Mouse (Mus musculus) testis, postnatal 10 days (tissue): ENCODE data around the gene Lhfpl5.

ENCODE experiments used
- DNase-seq: peaks from one replicate; pipeline ENCODE4 v3.0.0; 2021; ENCODE audit warnings: low spot score

Gene Lhfpl5

DNA sequence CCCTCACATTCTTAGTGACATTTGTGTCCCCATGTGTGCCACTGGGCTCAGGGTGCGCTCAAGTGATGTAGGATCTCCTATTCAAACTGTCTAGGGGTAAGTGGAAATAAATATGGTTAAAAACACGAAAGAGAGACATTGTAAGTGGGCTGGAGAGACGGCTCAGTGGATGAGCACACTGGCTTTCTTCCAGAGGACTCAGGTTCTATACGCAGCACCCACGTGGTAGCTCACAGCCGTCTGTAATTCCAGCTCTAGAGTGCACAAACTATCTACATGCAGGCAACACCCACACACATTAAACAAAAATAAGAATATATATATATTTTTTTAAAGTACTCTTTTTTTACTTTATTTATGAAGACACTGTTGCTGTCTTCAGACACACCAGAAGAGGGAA, 2.5 kb upstream of the Lhfpl5 start:
- DNase-seq, result no peak

DNA sequence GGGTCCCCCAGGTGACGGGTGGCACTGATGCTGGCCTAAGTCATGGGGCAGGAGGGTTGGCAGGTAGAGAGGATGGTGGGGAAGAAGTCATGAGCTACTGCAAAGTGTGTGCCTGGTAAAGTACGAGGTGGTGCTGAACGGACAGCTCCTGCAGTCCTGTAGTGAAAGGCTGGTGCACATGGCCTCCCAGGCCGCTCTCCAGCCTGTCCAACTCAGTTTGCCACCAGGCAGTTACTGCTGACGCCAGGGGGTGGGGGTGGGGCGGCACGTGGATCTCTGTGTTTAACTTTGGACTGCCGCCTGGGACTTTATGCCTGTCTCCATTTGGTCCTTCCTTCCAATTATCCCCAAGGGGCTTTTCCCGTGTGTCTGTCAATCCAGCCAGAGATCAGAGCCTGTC, 5.0 kb downstream of the Lhfpl5 start:
- peak; percentile 85 for DNase-seq

DNA sequence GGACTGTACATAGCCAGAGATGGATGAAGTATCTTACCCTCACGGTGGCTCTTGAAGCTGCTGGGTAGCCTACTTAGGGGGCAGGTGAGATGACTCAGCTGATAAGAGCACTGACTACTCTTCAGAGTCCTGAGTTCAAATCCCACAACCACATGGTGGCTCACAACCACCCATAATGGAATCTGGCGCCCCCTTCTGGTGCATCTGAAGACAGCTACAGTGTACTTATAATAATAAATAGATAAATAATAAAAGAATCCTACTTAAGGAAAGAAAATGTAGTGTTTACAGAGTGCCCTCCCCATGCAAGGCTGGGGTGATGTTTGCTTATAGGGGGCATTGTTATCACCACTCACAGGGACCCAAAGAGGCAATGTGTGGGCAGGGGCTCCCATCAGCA, 5.6 kb downstream of the Lhfpl5 start:
- no peak for DNase-seq

DNA sequence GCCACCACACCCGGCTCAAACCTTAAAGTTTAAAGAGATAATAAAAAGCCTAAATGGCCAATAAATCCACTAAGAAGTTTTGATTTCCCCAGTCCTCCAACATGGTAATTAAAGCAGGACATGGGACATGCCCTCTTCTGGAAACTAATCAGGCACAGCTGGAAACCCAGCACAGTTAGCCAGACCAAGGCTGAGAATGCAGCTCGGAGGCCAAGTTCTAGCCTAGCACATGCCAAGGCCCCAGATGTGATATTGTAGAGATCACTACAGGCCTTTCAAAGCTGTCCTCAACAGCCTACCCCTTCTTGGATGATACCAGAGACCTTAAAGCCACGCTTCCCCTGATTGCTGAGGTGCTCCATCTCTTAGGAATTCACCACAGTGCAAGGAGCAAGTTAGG, 11.1 kb downstream of the Lhfpl5 start:
- no peak for DNase-seq

DNA sequence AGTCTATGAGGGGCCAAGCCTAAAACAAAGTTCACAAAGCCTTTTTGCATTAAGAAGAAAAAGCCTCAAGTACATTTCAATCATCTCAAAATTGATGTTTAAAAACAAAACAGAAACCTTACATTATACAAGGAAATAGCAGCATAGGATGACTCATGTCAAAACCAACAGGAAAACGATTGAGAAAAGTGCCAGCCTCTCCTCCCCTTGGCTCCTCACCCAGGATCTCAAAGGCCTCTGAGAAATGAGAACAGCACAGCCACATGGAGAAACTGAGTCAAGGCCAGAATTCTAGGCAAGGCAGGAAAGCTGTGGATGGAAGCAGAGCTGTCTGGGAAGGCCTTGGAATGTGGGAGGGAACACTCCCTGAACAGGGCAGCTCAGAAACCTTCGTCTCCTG, 13.2 kb downstream of the Lhfpl5 start:
- no peak for DNase-seq

DNA sequence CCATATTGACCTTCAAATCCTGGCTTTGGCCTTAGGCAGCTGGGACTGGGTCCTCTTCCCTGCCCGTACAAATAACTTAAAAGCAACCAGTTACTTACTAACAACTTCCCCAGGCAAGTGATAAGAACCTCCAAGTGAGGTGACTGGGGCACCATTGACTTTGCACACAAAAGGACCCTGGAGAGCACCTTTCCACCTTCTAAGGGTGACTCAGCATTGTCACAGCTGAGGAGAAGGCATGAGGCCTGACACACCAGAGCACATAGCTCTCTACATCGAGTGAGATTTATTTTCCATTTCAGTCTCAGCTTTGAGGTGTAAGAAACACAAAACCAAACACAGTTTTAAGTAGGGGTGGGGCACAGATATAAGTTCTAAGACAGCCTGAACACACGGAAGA, 15.2 kb downstream of the Lhfpl5 start:
- DNase-seq, result no peak

DNA sequence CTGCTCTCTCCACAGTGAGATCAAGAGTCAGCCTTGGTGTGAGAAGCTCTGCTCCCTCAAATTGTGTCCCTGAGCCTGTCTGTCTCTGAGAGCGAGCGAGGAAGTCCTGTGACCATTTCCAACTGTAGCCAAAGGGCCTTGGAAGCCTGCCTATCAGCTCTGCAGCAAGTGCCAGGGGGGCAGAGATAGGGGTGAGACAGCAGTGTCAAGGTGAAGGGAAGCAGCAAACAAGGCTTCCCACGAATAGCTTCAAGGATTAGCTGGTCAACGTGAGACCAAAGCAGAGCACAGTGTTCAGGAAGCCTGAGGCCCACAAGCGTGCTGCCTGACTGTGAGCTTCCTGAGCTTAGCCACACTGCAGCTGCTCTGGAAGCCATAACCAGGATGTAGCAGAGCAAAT, 16.0 kb downstream of the Lhfpl5 start:
- DNase-seq, result no peak

DNA sequence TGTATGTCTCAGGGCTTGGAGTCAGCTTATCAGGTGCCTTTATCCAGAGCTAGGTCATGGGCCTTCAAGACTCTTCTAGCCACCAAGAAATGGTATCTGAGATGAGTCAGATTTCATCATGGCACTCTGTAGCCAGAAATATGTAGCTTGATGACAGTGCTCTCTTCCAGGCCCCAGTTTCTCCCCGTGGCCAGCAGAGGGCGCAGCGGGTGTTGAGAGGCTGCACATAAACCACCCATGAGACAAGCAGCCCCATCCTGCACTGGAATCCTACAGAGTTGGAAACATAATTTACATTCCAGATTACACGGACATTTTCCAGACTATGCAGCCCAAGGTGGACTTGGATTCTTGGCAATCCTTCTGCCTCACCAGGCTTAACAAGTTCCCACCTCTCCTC, 17.6 kb downstream of the Lhfpl5 start:
- peak; percentile 90 for DNase-seq

DNA sequence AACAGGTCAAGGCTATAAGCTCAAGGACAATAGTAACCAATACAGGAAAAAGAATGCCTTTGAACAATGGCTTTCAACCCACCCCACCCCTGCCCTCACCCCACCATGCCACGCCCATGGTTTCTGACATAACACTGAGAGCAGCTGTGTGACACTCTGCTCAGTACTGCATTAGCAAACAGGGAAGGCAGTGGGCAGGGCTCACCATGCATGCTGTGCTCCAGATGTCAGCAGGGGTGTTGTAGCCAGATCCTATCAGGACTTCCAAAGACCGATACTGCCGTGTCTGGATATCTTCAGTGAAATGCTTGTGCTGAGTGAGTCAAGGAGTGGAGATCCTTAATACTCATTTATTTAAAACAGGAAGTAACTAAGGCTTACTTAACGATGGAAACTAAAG, 18.5 kb downstream of the Lhfpl5 start:
- no peak for DNase-seq

DNA sequence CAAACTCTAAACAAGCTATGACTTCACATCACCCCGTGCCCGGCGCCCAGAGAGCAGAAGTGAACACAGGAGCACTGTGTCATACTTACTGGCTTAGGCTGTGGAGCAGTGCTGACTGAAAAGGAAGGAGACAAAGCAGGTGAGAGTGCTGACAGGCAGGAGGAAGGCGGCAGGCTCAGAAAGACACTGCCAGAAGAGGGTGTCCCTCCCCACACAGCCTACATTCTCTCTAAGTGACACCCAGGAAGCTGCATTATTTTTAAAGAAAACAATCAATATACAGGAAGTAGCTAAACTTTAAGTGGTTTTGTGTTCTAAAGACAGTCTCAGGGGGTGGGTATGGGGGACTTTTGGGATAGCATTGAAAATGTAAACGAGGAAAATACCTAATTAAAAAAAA, 25.3 kb downstream of the Lhfpl5 start:
- no peak for DNase-seq

DNA sequence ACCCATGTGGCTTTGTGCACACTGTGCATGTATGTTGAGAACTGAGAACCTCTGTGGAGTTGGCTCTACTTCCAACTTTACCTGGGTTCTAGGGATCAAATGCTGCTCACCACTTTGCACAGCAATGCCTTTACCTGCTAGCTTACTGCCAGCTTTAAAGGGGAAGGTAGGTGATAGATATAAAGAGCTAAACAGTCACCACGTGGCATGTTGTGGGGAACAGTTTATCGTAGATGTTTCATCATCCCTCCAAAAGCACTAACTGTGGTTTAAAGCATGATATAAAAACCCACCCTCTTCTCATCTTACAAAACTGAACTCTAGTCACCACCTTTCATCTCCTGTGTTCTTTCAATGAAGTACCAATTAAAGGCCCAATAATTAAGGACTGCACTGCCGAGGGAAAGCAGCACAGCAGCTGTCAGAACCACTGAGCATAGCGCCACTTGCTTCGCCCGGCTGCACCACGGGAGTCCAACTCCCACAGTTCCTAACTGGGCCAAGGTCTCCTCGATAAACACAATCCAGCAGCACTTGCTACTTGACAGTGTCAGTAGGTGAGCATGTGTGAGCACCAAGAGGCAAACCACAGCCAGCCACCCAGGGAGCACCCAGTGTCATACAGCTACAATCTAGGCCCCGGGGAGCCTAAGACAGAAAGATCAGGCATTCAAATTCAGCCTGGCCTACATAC, 26.3 kb downstream of the Lhfpl5 start:
- no peak for DNase-seq

DNA sequence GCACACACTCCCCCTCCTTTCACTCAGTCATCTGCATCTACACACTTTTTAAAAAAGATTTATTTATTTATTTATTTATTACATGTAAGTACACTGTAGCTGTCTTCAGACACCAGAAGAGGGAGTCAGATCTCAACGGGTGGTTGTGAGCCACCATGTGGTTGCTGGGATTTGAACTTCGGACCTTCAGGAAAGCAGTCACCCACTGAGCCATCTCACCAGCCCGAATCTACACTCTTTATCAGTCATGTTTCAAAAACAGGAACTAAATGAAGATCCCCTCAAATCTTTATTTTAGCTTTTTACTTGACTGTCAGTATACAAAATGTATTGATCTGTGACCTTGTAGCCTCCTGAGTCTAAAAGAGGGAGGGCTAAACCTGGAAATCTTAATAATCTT, 34.1 kb downstream of the Lhfpl5 start:
- no peak for DNase-seq

DNA sequence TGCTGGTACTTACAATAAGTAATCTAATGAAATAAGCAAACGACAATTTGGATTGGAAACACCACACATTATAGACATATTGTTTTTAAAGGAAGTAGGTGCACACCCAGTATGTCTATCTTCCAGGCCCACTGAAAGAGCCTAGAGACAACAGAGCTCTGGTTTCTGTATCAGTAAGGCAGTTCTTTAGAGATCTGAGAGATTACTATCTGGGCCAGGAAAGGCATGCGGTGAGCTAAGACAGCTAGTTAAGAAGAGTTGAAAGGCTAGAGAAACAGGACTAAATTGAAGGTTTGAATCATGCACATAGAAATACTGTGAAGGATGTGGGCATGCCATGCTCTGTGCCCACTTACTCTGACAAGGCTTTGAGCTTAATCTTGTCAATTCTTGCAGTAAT, 37.2 kb downstream of the Lhfpl5 start:
- DNase-seq, result no peak

DNA sequence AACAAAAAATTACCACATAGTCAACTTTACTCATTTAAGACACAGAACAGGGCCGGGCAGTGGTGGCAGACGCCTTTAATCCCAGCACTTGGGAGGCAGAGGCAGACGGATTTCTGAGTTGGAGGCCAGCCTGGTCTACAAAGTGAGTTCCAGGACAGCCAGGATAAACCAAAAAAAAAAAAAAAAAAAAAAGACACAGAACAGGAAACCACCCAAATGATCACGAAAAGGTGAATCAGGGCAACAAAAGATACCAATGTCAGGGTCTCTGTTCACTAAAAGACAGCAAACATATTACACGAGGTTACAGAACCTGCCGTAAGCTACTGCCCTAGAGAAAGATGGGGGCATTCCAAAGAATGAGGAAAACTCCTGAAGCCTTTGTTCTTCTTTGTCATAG, 37.7 kb downstream of the Lhfpl5 start:
- DNase-seq, result no peak

DNA sequence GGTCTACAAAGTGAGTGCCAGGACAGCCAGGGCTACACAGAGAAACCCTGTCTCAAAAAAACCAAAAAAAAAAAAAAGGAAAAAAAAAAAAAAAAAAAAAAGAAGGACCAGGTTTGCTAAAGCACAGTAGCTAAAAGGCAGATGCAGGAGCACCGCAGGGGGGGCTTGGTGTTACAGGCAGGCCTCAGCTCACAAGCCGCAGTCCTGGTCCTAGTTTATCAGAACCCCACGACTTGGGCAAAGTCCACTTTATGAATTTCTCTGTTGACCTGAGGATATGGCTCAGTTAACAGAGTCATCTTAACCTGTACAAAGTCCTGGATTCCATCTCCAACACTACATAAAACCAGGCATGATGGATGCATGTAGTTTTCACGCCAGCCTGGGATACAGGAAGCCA, 39.9 kb downstream of the Lhfpl5 start:
- no peak for DNase-seq

DNA sequence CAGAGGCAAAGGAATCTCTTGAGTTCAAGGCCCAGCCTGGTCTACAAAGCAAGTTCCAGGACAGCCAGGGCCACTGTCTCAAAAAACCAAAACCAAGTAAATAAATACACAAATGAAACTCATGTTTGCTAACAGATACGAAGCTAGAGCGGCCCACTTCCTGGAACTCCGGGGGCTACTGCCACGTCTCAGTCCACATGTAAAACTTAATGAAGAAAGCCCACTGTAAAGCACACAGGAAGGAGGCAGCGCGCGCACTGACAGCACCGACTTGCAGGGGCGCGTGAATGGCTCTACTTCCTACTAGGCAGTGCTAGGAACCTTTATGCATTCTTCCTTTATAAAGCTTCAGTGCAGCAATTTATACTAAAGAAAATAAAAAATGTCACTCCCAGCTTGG, 42.2 kb downstream of the Lhfpl5 start:
- DNase-seq, result no peak

DNA sequence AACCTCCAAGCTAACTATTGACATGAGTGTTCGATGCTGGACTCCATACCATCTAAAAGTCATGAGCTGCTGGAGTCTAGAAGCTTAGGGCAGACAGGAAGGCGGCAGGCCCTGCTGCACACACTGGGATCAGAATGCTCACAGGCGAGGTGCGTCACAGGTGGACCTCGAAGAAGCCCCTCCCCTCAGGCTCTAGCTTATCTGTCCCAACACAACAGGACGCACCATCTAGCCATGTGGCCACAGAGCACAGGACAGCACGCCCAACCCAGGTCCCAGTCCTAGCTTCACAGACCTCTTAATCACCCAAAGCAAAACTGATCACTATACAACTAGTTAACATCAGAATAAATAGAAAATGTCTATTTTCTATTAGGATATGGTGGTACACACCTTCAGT, 42.7 kb downstream of the Lhfpl5 start:
- DNase-seq, result no peak

DNA sequence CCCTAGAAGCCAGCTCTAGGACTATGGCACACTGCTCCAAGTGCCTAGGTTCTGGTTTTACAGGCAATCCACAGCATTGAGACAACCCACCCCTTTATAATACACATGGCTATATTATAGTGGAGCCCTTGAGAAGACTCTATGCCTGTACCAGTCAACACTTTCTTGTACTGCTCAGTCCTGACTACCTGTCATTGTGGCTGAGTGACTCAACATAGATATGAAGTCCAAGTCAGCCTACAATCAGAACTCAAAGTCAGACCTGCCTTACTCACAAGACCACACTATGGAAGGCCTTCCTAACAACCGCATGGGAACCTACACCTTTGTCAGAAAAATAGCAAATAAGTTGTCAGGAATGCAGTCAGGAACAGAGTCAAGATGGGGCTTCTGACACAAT, 43.3 kb downstream of the Lhfpl5 start:
- no peak for DNase-seq

DNA sequence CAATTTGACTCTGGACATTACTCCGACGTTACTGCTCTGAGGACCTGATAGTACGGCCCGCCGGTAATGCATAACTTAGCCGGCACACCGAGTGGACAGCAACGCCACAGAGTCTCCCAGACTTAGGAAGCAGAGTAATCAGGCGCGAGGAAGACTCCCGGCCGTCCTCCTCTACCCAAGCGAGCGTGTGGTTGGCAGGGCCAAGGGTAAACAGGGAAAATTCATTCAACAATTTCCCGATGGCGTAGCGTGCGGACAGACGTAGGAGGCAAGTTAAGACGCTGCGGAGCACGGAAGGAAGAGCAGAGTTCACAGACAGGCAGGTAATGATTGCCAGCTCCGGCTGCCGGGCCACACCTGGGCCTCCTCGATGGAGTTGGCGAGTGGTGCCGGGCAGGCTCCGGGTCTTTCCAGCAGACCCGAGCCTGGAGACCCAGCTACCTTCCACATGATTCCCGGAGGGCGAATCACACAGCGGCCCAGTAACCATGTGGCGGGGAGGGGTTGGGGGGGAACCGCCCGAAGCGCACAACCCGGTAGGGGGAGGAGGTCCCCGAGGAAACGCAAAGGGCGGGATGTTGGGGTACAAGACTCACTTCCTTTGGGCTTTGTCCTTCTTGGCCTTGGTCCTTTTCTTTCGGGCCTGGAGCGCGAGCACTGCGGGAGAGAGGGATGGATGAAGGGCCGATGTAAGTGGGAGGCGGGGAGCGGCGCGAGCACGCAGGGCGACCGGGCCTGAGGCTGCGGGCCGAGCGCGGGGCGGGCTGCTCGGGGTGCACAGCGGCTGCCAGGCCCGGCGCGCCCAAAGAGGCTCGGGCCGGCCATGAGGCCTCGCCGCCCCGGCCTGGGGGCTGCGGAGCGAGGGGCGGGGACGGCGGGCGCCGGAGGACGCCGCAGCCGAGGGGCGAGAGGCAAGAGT, 46.2 kb downstream of the Lhfpl5 start:
- DNase-seq, result peak; percentile 69

DNA sequence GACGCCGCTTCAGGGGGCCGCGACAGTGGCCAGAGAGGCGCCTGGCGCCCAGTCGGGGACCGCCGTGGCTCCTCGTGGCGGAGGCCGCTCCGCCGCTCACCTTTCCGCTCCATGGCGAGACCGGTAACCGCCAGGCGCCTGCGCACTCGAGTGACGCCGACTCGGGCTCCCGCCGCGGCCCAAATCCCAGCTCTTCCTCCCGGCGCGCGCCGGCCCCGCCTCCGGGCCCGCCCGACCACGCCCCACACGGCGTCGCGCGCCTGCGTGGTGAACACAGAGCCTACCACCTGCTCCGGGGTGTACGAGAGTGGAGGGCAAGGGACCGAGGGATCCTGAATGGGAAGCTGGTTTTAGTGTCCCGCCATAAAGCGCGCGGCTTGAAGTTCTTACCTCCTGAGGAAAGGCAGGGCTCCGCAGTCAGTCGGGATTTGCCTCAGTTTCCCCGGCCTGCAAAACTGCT, 46.9 kb downstream of the Lhfpl5 start, which contains the start of gene Srpk1:
Srpk1 (minus strand) TSS at position 410 of the 460 bp plus-strand sequence.
- DNase-seq, result peak; percentile 95

DNA sequence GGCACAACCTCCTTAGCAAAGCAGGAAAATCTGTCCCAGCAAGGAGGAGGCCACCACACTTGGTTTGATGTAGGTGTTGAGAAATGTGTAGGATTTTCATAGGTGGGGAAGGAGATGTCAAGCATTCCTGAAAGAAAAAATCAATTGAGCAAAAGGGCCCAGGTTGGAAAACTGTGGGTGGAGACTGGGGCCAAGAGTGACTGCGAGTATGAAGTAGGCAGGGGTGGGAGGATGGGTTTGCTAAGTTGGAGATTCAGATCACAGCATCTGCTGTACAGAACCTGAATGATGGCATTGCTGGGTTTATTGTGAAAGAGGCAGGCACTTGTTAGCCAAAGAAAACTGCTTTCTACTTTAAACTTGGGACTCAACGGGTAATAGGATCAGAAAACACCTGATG, 49.4 kb downstream of the Lhfpl5 start:
- no peak for DNase-seq

DNA sequence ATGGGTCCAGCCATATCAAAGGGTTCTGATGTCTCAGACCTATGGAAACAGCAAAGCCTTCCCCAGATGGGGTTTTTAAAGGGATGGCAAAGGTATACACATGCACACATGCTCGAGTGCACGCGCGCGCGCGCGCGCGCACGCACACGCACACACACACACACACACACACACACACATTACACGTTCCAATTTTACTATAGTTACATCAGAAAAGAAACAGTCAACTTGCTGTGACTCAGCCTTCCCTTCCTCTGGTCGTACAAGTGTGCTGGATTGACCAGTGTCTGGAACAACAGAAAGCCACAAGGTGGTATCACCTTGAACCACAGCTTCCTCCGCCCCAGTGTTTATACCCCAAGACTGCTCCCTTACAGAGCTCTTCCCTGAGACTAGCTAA, 49.9 kb downstream of the Lhfpl5 start:
- no peak for DNase-seq

DNA sequence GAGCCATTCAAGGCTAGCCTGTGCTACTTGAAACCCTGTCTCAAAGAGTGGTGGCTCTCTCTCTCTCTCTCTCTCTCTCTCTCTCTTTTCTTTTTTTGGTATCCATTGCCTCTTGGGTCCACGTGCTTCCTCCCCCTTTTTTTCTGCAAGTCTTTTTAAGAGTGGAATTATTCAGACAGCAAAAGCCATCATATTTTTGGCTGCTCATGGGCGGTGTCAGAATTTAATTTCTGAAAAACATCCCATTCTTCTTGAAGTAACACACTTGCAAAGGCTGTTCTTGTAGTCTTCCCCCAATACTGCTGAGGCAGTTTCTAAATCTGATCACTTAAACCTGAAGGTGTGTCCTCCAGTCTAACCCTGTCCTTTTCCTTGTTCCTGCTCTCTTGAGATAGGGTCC, 51.5 kb downstream of the Lhfpl5 start:
- DNase-seq, result no peak
